Mouse (Mus musculus) gastrocnemius, postnatal 36 days (tissue): Measurements from ENCODE around the gene Pla1a. TPM values are rescaled to one million over a fixed set of nuclear protein-coding genes. Genes with fewer than 3 reads are reported as not detected.
A peak's percentile ranks its signal among the peaks of the same experiment; 100 is the strongest.

Experiments
- DNase-seq, 2 experiments: peaks; one replicate each; pipeline ENCODE4 v3.0.0; 2022
- intact Hi-C: fragments of 180-260 bp; cut with DNase I; formaldehyde crosslinking; loops from one replicate; pipeline ENCODE4 v1.15.1; 2025
- total RNA-seq, 2 experiments: library from RNA; stranded (reverse); gene quantifications; 2 replicates each; pipeline ENCODE4 v1.2.3; 2021

Gene Pla1a
- total RNA-seq, 2 experiments from 2014 or later = 4.2 to 4.7 TPM

- no peak for DNase-seq
- intact Hi-C loops = no loop called here
These were observed 61.1 kb downstream of the Pla1a start for GRCm38 (mm10) chr16:38371705-38372296.

- peak; percentile 41 to 49 for DNase-seq
- intact Hi-C loops = no loop called here
These were observed 62.1 kb downstream of the Pla1a start for GRCm38 (mm10) chr16:38370633-38371374.

GRCm38 (mm10) chr16:38369992-38370484 is 62.9 kb downstream of the Pla1a start:
- intact Hi-C loops = no loop called here
- DNase-seq = no peak

GRCm38 (mm10) chr16:38369431-38369830 is 63.5 kb downstream of the Pla1a start:
- intact Hi-C loops = no loop called here
- DNase-seq = no peak

- no peak for DNase-seq
- intact Hi-C loops = no loop called here
These were observed 63.9 kb downstream of the Pla1a start for GRCm38 (mm10) chr16:38369000-38369399.

- DNase-seq = peak in 1 of 2 experiments; percentile 48
- intact Hi-C loops = no loop called here
These were observed 64.6 kb downstream of the Pla1a start for GRCm38 (mm10) chr16:38368336-38368735.

GRCm38 (mm10) chr16:38366231-38366630 is 66.7 kb downstream of the Pla1a start:
- no peak for DNase-seq
- intact Hi-C loops = no loop called here

- no peak for DNase-seq
- intact Hi-C loops = no loop called here
These were observed 67.6 kb downstream of the Pla1a start for GRCm38 (mm10) chr16:38365390-38365789.

- intact Hi-C loops = no loop called here
- DNase-seq = no peak
These were observed 69.3 kb downstream of the Pla1a start for GRCm38 (mm10) chr16:38363657-38364056.

- DNase-seq = no peak
- intact Hi-C loops = no loop called here
These were observed 69.7 kb downstream of the Pla1a start for GRCm38 (mm10) chr16:38363256-38363595.

- DNase-seq = no peak
- intact Hi-C loops = no loop called here
These were observed 70.3 kb downstream of the Pla1a start for GRCm38 (mm10) chr16:38362493-38363255.

- intact Hi-C loops = no loop called here
- DNase-seq = peak in 1 of 2 experiments; percentile 31
These were observed 71.0 kb downstream of the Pla1a start, which contains the start of gene Popdc2 for GRCm38 (mm10) chr16:38361933-38362332. Gene Popdc2 (plus strand): TSS chr16:38362209.

- intact Hi-C loops = no loop called here
- DNase-seq = no peak
These were observed 72.6 kb downstream of the Pla1a start for GRCm38 (mm10) chr16:38360317-38360716.

- intact Hi-C loops = no loop called here
These were observed 73.1 kb downstream of the Pla1a start for GRCm38 (mm10) chr16:38359857-38360256.

GRCm38 (mm10) chr16:38359241-38359640 is 73.7 kb downstream of the Pla1a start:
- no peak for DNase-seq
- intact Hi-C loops = no loop called here

More at GRCm38 (mm10) chr16:38359857-38360256, 73.1 kb downstream of the Pla1a start:
- no peak for DNase-seq

GRCm38 (mm10) chr16:38358256-38358812 is 74.6 kb downstream of the Pla1a start:
- intact Hi-C loops = no loop called here
- DNase-seq = no peak

- DNase-seq = no peak
- intact Hi-C loops = no loop called here
These were observed 78.6 kb downstream of the Pla1a start for GRCm38 (mm10) chr16:38354185-38354913.

- DNase-seq = no peak
- intact Hi-C loops = no loop called here
These were observed 79.3 kb downstream of the Pla1a start for GRCm38 (mm10) chr16:38353642-38354041.

- intact Hi-C loops = no loop called here
- no peak for DNase-seq
These were observed 80.1 kb downstream of the Pla1a start for GRCm38 (mm10) chr16:38352851-38353250.

GRCm38 (mm10) chr16:38352031-38352430 is 80.9 kb downstream of the Pla1a start:
- intact Hi-C loops = no loop called here
- DNase-seq = no peak
